In genomic region chr1:58651571-58652456, GRCm38 (mm10) we compare ENCODE assay signal across 10 mouse cellular contexts. TPM values are rescaled to one million over a fixed set of nuclear protein-coding genes. Genes with fewer than 3 reads are reported as not detected.
A peak's percentile ranks its signal among the peaks of the same experiment; 100 is the strongest.
DNase-seq lines count a peak whose midpoint lies in the region; ATAC-seq and TF ChIP-seq lines count a peak whose summit lies in the region.
"Not testable (repeated sequence)": the region's sequence is repeated elsewhere in the genome, so short reads cannot be mapped to it uniquely, and the experiment has no call there.
"Had no signal": no experiment of that assay in that cellular context is flagged by ENCODE, and none has a peak within 500 bp of the region (broad histone marks: within the 10 kb centered on the region; RNA-seq: fewer than 3 reads in every experiment).

No protein-coding gene starts in this region.

- not testable (repeated sequence) for H3K27ac ChIP-seq in heart, embryonic 14.5 days (replicated peaks in 1 of 2; ENCODE audit: control insufficient read depth in 1 of 2, insufficient read depth in 1 of 2, low read depth in 2 of 2, low read length in 2 of 2); intestine, embryonic 16.5 days (ENCODE audit: low read length); liver, adult 2 months (replicated peaks; ENCODE audit: insufficient read depth, low read depth, low read length); midbrain, embryonic 11.5 days (ENCODE audit: low read depth, low read length); small intestine, adult 2 months (ENCODE audit: insufficient read depth, low read depth, low read length)

- peak overlapping the region; percentile 71 for H3K4me2 ChIP-seq in heart, embryonic 14.5 days (ENCODE audit: low read length)
- peak overlapping the region; percentile 84 for H3K4me2 ChIP-seq in intestine, embryonic 16.5 days (ENCODE audit: low read depth, low read length)
- H3K4me2 ChIP-seq in midbrain, embryonic 11.5 days: peak overlapping the region; percentile 72

- WGBS in heart, embryonic 14.5 days: 83% methylated on average over 17 of the region's 17 CpGs
- 82% methylated on average over 17 of the region's 17 CpGs for WGBS in intestine, embryonic 16.5 days
- 91% methylated on average over 17 of the region's 17 CpGs for WGBS in liver, adult 2 months
- WGBS in midbrain, embryonic 11.5 days: 90% methylated on average over 17 of the region's 17 CpGs
- WGBS in small intestine, adult 2 months: 80% methylated on average over 17 of the region's 17 CpGs

- H3K9ac ChIP-seq in heart, embryonic 14.5 days (ENCODE audit: low read length): peak overlapping the region; percentile 80
- peak overlapping the region; percentile 86 for H3K9ac ChIP-seq in intestine, embryonic 16.5 days (ENCODE audit: low read depth, low read length)
- H3K9ac ChIP-seq in liver, adult 2 months (ENCODE audit: low read depth, low read length): not testable (repeated sequence)
- H3K9ac ChIP-seq in midbrain, embryonic 11.5 days (ENCODE audit: low read length): peak overlapping the region; percentile 69

- not testable (repeated sequence) for H3K27me3 ChIP-seq in erythroblast, embryonic 14.5 days (ENCODE audit: control insufficient read depth); heart, embryonic 14.5 days (ENCODE audit: control insufficient read depth, insufficient read depth, low read length); intestine, embryonic 16.5 days (replicated peaks; ENCODE audit: control insufficient read depth, insufficient read depth, low read length); liver, adult 2 months (ENCODE audit: control insufficient read depth, insufficient read depth, low read length); midbrain, embryonic 11.5 days (ENCODE audit: control insufficient read depth, insufficient read depth, low read length); small intestine, adult 2 months (ENCODE audit: control insufficient read depth, insufficient read depth, low read length)

- not testable (repeated sequence) for ATAC-seq in heart, embryonic 14.5 days (ENCODE audit: insufficient number of reproducible peaks, insufficient read depth, low FRiP score, low read depth); midbrain, embryonic 11.5 days (ENCODE audit: low FRiP score)
- ATAC-seq in intestine, embryonic 16.5 days: 0 out of 2 replicates have a peak, but pooled peaks have one; percentile 19

- DNase-seq in A20 (ENCODE audit: low read depth, low spot score): peak; percentile 21
- peak; percentile 9 for DNase-seq in adipocyte (ENCODE audit: low spot score)
- DNase-seq in liver, adult 2 months (ENCODE audit: extremely low read depth, low read depth, low spot score); midbrain, embryonic 11.5 days (ENCODE audit: low spot score, missing footprints): not testable (repeated sequence)

- not testable (repeated sequence) for H3K36me3 ChIP-seq in erythroblast, embryonic 14.5 days (ENCODE audit: control insufficient read depth); heart, embryonic 14.5 days (ENCODE audit: control insufficient read depth, insufficient read depth, low read length); intestine, embryonic 16.5 days (ENCODE audit: control insufficient read depth, insufficient read depth, low read length); liver, adult 2 months (ENCODE audit: control insufficient read depth, insufficient read depth, low read length); midbrain, embryonic 11.5 days (ENCODE audit: control insufficient read depth, insufficient read depth, low read length); small intestine, adult 2 months (ENCODE audit: control insufficient read depth, insufficient read depth, low read length)

- H3K4me1 ChIP-seq in erythroblast, embryonic 14.5 days (ENCODE audit: control insufficient read depth); heart, embryonic 14.5 days (ENCODE audit: control insufficient read depth in 2 of 2, insufficient read depth in 2 of 2, low read length in 2 of 2); intestine, embryonic 16.5 days (ENCODE audit: control insufficient read depth, insufficient read depth, low read length); liver, adult 2 months (ENCODE audit: control insufficient read depth, insufficient read depth, low read length); midbrain, embryonic 11.5 days (ENCODE audit: control insufficient read depth, insufficient read depth, low read length); small intestine, adult 2 months (ENCODE audit: control insufficient read depth, insufficient read depth, insufficient read length, low read length): not testable (repeated sequence)

- not testable (repeated sequence) for H3K79me2 ChIP-seq in liver, adult 2 months (ENCODE audit: control insufficient read depth, insufficient read depth, low read length)

- not testable (repeated sequence) for H3K9me3 ChIP-seq in erythroblast, embryonic 14.5 days (ENCODE audit: control insufficient read depth, low read length); heart, embryonic 14.5 days (ENCODE audit: control insufficient read depth, low read length); intestine, embryonic 16.5 days (ENCODE audit: control insufficient read depth, low read length); midbrain, embryonic 11.5 days (ENCODE audit: control insufficient read depth, low read length)

- peak overlapping the region; percentile 70 for H3K4me3 ChIP-seq in erythroblast, embryonic 14.5 days (replicated peaks)
- H3K4me3 ChIP-seq in heart, embryonic 14.5 days (ENCODE audit: control insufficient read depth in 1 of 2, insufficient read depth in 1 of 2, low read depth in 1 of 2, low read length in 2 of 2): peak overlapping the region; percentile 68 to 95
- peak overlapping the region; percentile 67 for H3K4me3 ChIP-seq in intestine, embryonic 16.5 days (ENCODE audit: low read length)
- H3K4me3 ChIP-seq in liver, adult 2 months (ENCODE audit: insufficient read depth, low read depth, low read length): peak overlapping the region; percentile 97
- H3K4me3 ChIP-seq in midbrain, embryonic 11.5 days (ENCODE audit: low read depth, low read length): peak overlapping the region; percentile 49
- peak overlapping the region; percentile 70 for H3K4me3 ChIP-seq in small intestine, adult 2 months (ENCODE audit: low read depth, low read length)

- TF ChIP-seq CTCF in liver, adult 2 months (IDR thresholded peaks at IDR 0.05; ENCODE audit: low read depth, low read length); small intestine, adult 2 months (IDR thresholded peaks at IDR 0.05; ENCODE audit: extremely low read depth, insufficient read length, insufficient replicate concordance, low read depth, low read length): not testable (repeated sequence)

- not testable (repeated sequence) for TF ChIP-seq POLR2A in liver, adult 2 months (IDR thresholded peaks at IDR 0.05; ENCODE audit: extremely low read depth, insufficient read depth, low read length); small intestine, adult 2 months (IDR thresholded peaks at IDR 0.05; ENCODE audit: low read depth, low read length)

RNA-seq across cellular contexts. Expression of gene Als2cr12, which starts 44.0 kb away (rescaled TPM):
- not detected in 2 replicates for polyA plus RNA-seq in erythroblast, embryonic 14.5 days (2012)
- polyA plus RNA-seq in heart, embryonic 14.5 days (2014; fragmentation: Nextera tagmentation; extraction: Ambion mirVana): not detected in 2 replicates
- polyA plus RNA-seq in intestine, embryonic 16.5 days (2015; fragmentation: Nextera tagmentation; extraction: Ambion mirVana): 1.8 and 2.4 TPM in 2 replicates
- total RNA-seq in liver, adult 2 months (2014; rRNA removed): 0.13 and 0.74 TPM in 2 replicates
- polyA plus RNA-seq in liver, adult 2 months (2012; rRNA removed): 0.07 TPM in 1 of 2 replicates, not detected in the other
- not detected in 2 replicates for polyA plus RNA-seq in midbrain, embryonic 11.5 days (2014; fragmentation: Nextera tagmentation; extraction: Ambion mirVana)
- polyA plus RNA-seq in small intestine, adult 2 months (2012; rRNA removed): 0.06 and 0.47 TPM in 2 replicates
- total RNA-seq: heart, adult 18-20 months; left cerebral cortex, postnatal 10 days had no signal

RNA-seq across cellular contexts. Expression of gene Cflar, which starts 59.5 kb away (rescaled TPM):
- 0.03 and 0.04 TPM in 2 replicates for polyA plus RNA-seq in erythroblast, embryonic 14.5 days (2012)
- polyA plus RNA-seq in heart, embryonic 14.5 days (2014; fragmentation: Nextera tagmentation; extraction: Ambion mirVana): 38.7 and 42.2 TPM in 2 replicates
- polyA plus RNA-seq in intestine, embryonic 16.5 days (2015; fragmentation: Nextera tagmentation; extraction: Ambion mirVana): 25.6 and 28.2 TPM in 2 replicates
- 95.0 and 98.7 TPM in 2 replicates for total RNA-seq in liver, adult 2 months (2014; rRNA removed)
- 43.5 and 45.7 TPM in 2 replicates for polyA plus RNA-seq in liver, adult 2 months (2012; rRNA removed)
- polyA plus RNA-seq in midbrain, embryonic 11.5 days (2014; fragmentation: Nextera tagmentation; extraction: Ambion mirVana): 19.1 and 20.9 TPM in 2 replicates
- polyA plus RNA-seq in small intestine, adult 2 months (2012; rRNA removed): 9.8 and 29.5 TPM in 2 replicates

Comparison
In these comparisons a context has a peak if more than half of its experiments do, and no peak if none do; other contexts are left out.
1. RNA of gene Cflar, which starts 59.5 kb away (polyA plus RNA-seq): 43.5 to 45.7 TPM in liver, adult 2 months, 38.7 to 42.2 TPM in heart, embryonic 14.5 days, 9.8 to 29.5 TPM in small intestine, adult 2 months, 25.6 to 28.2 TPM in intestine, embryonic 16.5 days and 19.1 to 20.9 TPM in midbrain, embryonic 11.5 days; 0.03 to 0.04 TPM in erythroblast, embryonic 14.5 days; every median in the first group is over 10 times any median in the second.
2. Peak in every context shown above with its lines, with median percentiles within 50 percentile points of each other: H3K4me3 ChIP-seq and H3K4me2 ChIP-seq.